Mouse (Mus musculus) CH12.LX (cell line): ENCODE data around the gene Shtn1.

Experiments used
- BHLHE40 ChIP-seq: IDR thresholded peaks from 2 replicates; pipeline ENCODE4 v1.6.1; 2011; ENCODE audit warnings: mild to moderate bottlenecking, low read depth, low read length, improper control_type of control experiment
- CHD2 ChIP-seq: IDR thresholded peaks from 2 replicates; pipeline ENCODE4 v1.6.1; 2011; ENCODE audit warnings: low read length, improper control_type of control experiment
- CTCF ChIP-seq, 2 experiments: IDR thresholded peaks in 1 of 2; conservative IDR thresholded peaks in 1 of 2; 2 replicates each; pipeline ENCODE4 v1.5.1; 2011 to 2012; ENCODE audit warnings: low read depth in 2 of 2, low read length in 2 of 2, improper control_type of control experiment in 1 of 2, inconsistent platforms in 1 of 2, mild to moderate bottlenecking in 1 of 2, moderate library complexity in 1 of 2
- E2F4 ChIP-seq: IDR thresholded peaks from 2 replicates; pipeline ENCODE4 v1.6.1; 2011; ENCODE audit warnings: low read depth, low read length, improper control_type of control experiment; ENCODE audit not compliant: insufficient replicate concordance
- EP300 ChIP-seq: IDR thresholded peaks from 2 replicates; pipeline ENCODE4 v1.6.1; 2011; ENCODE audit warnings: low read length, improper control_type of control experiment
- HCFC1 ChIP-seq: IDR thresholded peaks from 2 replicates; pipeline ENCODE4 v1.6.1; 2012; ENCODE audit warnings: low read depth, mild to moderate bottlenecking, inconsistent platforms, low read length, improper control_type of control experiment
- JUND ChIP-seq: conservative IDR thresholded peaks from 2 replicates; pipeline ENCODE4 v1.6.1; 2011; ENCODE audit warnings: low read depth, low read length, improper control_type of control experiment
- KAT2A ChIP-seq: IDR thresholded peaks from 2 replicates; pipeline ENCODE4 v1.6.1; 2012; ENCODE audit warnings: low read length, improper control_type of control experiment, inconsistent platforms; ENCODE audit not compliant: insufficient replicate concordance
- MEF2A ChIP-seq: IDR thresholded peaks from 2 replicates; pipeline ENCODE4 v1.6.1; 2014; ENCODE audit warnings: low read depth, mild to moderate bottlenecking, inconsistent platforms, low read length, improper control_type of control experiment, borderline replicate concordance
- POLR2AphosphoS2 ChIP-seq: IDR thresholded peaks from 2 replicates; pipeline ENCODE4 v1.6.1; 2011; ENCODE audit warnings: low read depth, low read length, improper control_type of control experiment
- RCOR1 ChIP-seq: conservative IDR thresholded peaks from 2 replicates; pipeline ENCODE4 v1.6.1; 2012; ENCODE audit warnings: low read depth, mild to moderate bottlenecking, inconsistent platforms, low read length, improper control_type of control experiment
- TCF12 ChIP-seq: IDR thresholded peaks from 2 replicates; pipeline ENCODE4 v1.6.1; 2014; ENCODE audit warnings: low read depth, mild to moderate bottlenecking, inconsistent platforms, low read length, improper control_type of control experiment
- ZC3H11A ChIP-seq: IDR thresholded peaks from 2 replicates; pipeline ENCODE4 v1.6.1; 2012; ENCODE audit warnings: low read depth, mild to moderate bottlenecking, inconsistent platforms, low read length, improper control_type of control experiment
- ZNF384 ChIP-seq: IDR thresholded peaks from 2 replicates; pipeline ENCODE4 v1.6.1; 2012; ENCODE audit warnings: low read depth, low read length, improper control_type of control experiment, inconsistent platforms

GRCm38 (mm10) chr19:59010802-59011201 is 65.1 kb downstream of the Shtn1 start:
- TF ChIP-seq RCOR1 (no peak), EP300 (no peak), KAT2A (no peak), E2F4 (no peak), BHLHE40 (no peak), POLR2AphosphoS2 (no peak), CTCF (conservative IDR thresholded peaks at IDR 0.05 in 1 of 2, IDR thresholded peaks at IDR 0.05 in 1 of 2; ENCODE audit: low read depth in 2 of 2, low read length in 2 of 2) (no peak), TCF12 (no peak), ZC3H11A (no peak), ZNF384 (no peak), HCFC1 (no peak), JUND (no peak), CHD2 (no peak), MEF2A (no peak)
